ENCODE assay signal across 8 mouse cellular contexts in genomic region chr11:79992592-79993355, GRCm38 (mm10). TPM values are rescaled to one million over a fixed set of nuclear protein-coding genes. Genes with fewer than 3 reads are reported as not detected.
A peak's percentile ranks its signal among the peaks of the same experiment; 100 is the strongest.
DNase-seq lines count a peak whose midpoint lies in the region; ATAC-seq and TF ChIP-seq lines count a peak whose summit lies in the region.

Suz12 (plus strand) TSS chr11:79993106.

- DNase-seq in G1E (ENCODE audit: low spot score) = peak; percentile 98
- DNase-seq in cerebellum, adult 18-20 months = peak; percentile 95 to 96
- DNase-seq in heart, postnatal 36 days = peak; percentile 91
- DNase-seq in layer of hippocampus, adult 2 months (ENCODE audit: low spot score in 2 of 2) = peak; percentile 95
- peak; percentile 99 for DNase-seq in lung, embryonic 14.5 days
- peak; percentile 93 for DNase-seq in thymus, adult 2 months

- under 1% methylated on average over 52 of the region's 74 CpGs for WGBS in forebrain, embryonic 16.5 days
- under 1% methylated on average over 71 of the region's 74 CpGs for WGBS in lung, embryonic 14.5 days
- under 1% methylated on average over 63 of the region's 74 CpGs for WGBS in olfactory bulb, adult 2 months
- WGBS in thymus, adult 2 months = 1% methylated on average over 71 of the region's 74 CpGs

- no peaks in the 10 kb centered on the region for H3K27me3 ChIP-seq in G1E (ENCODE audit: insufficient read depth, low read length)
- H3K27me3 ChIP-seq in forebrain, embryonic 16.5 days (replicated peaks; ENCODE audit: control insufficient read depth, insufficient read depth, low read length) = no peaks in the 10 kb centered on the region
- no peaks in the 10 kb centered on the region for H3K27me3 ChIP-seq in lung, embryonic 14.5 days (ENCODE audit: insufficient read depth, low read length)
- H3K27me3 ChIP-seq in thymus, adult 2 months (ENCODE audit: control insufficient read depth, insufficient read depth, low read length) = no peaks in the 10 kb centered on the region

- H3K36me3 ChIP-seq in G1E (replicated peaks) = peaks cover 15% of the 10 kb centered on the region
- H3K36me3 ChIP-seq in forebrain, embryonic 16.5 days (ENCODE audit: control insufficient read depth, insufficient read depth) = 0 out of 2 replicates have a peak, but pooled peaks cover 2% of the 10 kb centered on the region
- peaks cover 10% of the 10 kb centered on the region for H3K36me3 ChIP-seq in lung, embryonic 14.5 days (ENCODE audit: insufficient read depth)
- peaks cover 5% of the 10 kb centered on the region; the same call in 1 of the 2 replicates for H3K36me3 ChIP-seq in thymus, adult 2 months (ENCODE audit: control insufficient read depth, insufficient read depth, low read length)

- peak within 1 kb of the TSS; percentile 86 for H3K4me2 ChIP-seq in forebrain, embryonic 16.5 days (ENCODE audit: low read length)
- H3K4me2 ChIP-seq in lung, embryonic 14.5 days = peak within 1 kb of the TSS; percentile 81

- peaks cover 15% of the 10 kb centered on the region for H3K4me1 ChIP-seq in G1E (ENCODE audit: insufficient read depth, low read depth, low read length)
- H3K4me1 ChIP-seq in forebrain, embryonic 16.5 days (replicated peaks; ENCODE audit: control insufficient read depth, insufficient read depth, low read length) = peaks cover 7% of the 10 kb centered on the region
- no peaks in the 10 kb centered on the region for H3K4me1 ChIP-seq in lung, embryonic 14.5 days (ENCODE audit: insufficient read depth)
- no peaks in the 10 kb centered on the region for H3K4me1 ChIP-seq in olfactory bulb, adult 2 months (ENCODE audit: control insufficient read depth, insufficient read depth, low read length)
- no peaks in the 10 kb centered on the region; the same call in 1 of the 2 replicates for H3K4me1 ChIP-seq in thymus, adult 2 months (replicated peaks; ENCODE audit: control insufficient read depth, insufficient read depth, low read length)

- peak within 1 kb of the TSS; percentile 89 for H3K4me3 ChIP-seq in G1E (ENCODE audit: low read depth, low read length)
- peak within 1 kb of the TSS; percentile 98 for H3K4me3 ChIP-seq in forebrain, embryonic 16.5 days (replicated peaks; ENCODE audit: low read length)
- H3K4me3 ChIP-seq in layer of hippocampus, adult 2 months = peak within 1 kb of the TSS; percentile 95
- peak within 1 kb of the TSS; percentile 97 for H3K4me3 ChIP-seq in lung, embryonic 14.5 days (ENCODE audit: low read depth, low read length)
- H3K4me3 ChIP-seq in olfactory bulb, adult 2 months (ENCODE audit: insufficient read depth, low read depth, low read length) = peak within 1 kb of the TSS; percentile 94
- peak within 1 kb of the TSS; percentile 99 for H3K4me3 ChIP-seq in thymus, adult 2 months (ENCODE audit: control insufficient read depth, insufficient read depth, low read length)

- peak within 1 kb of the TSS; percentile 99 for H3K27ac ChIP-seq in forebrain, embryonic 16.5 days (ENCODE audit: low read length)
- peak within 1 kb of the TSS; percentile 89 for H3K27ac ChIP-seq in layer of hippocampus, adult 2 months
- H3K27ac ChIP-seq in lung, embryonic 14.5 days (ENCODE audit: low read depth) = peak within 1 kb of the TSS; percentile 100
- 0 out of 2 replicates have a peak within 1 kb of the TSS, but pooled peaks have one; percentile 31 for H3K27ac ChIP-seq in olfactory bulb, adult 2 months (ENCODE audit: insufficient read depth, low read depth, low read length)
- peak within 1 kb of the TSS; percentile 90 for H3K27ac ChIP-seq in thymus, adult 2 months (ENCODE audit: control insufficient read depth, insufficient read depth, low read length)

- no peak for TF ChIP-seq CTCF in G1E (IDR thresholded peaks at IDR 0.05; ENCODE audit: low read depth, low read length)
- no peak for TF ChIP-seq CTCF in layer of hippocampus, adult 2 months (conservative IDR thresholded peaks at IDR 0.05)
- TF ChIP-seq CTCF in lung, embryonic 14.5 days (IDR thresholded peaks at IDR 0.05; ENCODE audit: low read depth) = 0 out of 2 replicates have a peak, but pooled peaks have one; percentile 4
- TF ChIP-seq CTCF in olfactory bulb, adult 2 months (IDR thresholded peaks at IDR 0.05; ENCODE audit: insufficient read depth, low read depth, low read length) = no peak
- peak; percentile 29; the same call in 1 of the 2 replicates for TF ChIP-seq CTCF in thymus, adult 2 months (IDR thresholded peaks at IDR 0.05; ENCODE audit: borderline replicate concordance, control insufficient read depth, extremely low read depth, insufficient read depth, low read length, poor library complexity)

- H3K9ac ChIP-seq in forebrain, embryonic 16.5 days (replicated peaks; ENCODE audit: low read depth, low read length) = peak within 1 kb of the TSS; percentile 91
- H3K9ac ChIP-seq in lung, embryonic 14.5 days = peak within 1 kb of the TSS; percentile 91

- intact Hi-C loops in heart, postnatal 36 days (cut with DNase I) = loop anchor here (2.0 kb wide), 1 partner anchor 30 kb away; the partner anchor contains the start of gene Utp6

- peak; percentile 78 for ATAC-seq in G1E (ENCODE audit: extremely low read depth, insufficient number of reproducible peaks, low FRiP score, poor library complexity, severe bottlenecking)
- peak; percentile 97 for ATAC-seq in forebrain, embryonic 16.5 days
- peak; percentile 93 for ATAC-seq in lung, embryonic 14.5 days (ENCODE audit: insufficient read depth)

- peak; percentile 72 for TF ChIP-seq POLR2A in olfactory bulb, adult 2 months (IDR thresholded peaks at IDR 0.05; ENCODE audit: insufficient read depth, low read depth, low read length)
- peak; percentile 82 for TF ChIP-seq POLR2A in thymus, adult 2 months (IDR thresholded peaks at IDR 0.05; ENCODE audit: control insufficient read depth, extremely low read depth, insufficient read depth, low read length, poor library complexity)

- H3K9me3 ChIP-seq in G1E (replicated peaks) = no peaks in the 10 kb centered on the region
- H3K9me3 ChIP-seq in forebrain, embryonic 16.5 days (ENCODE audit: control insufficient read depth, low read length) = no peaks in the 10 kb centered on the region
- no peaks in the 10 kb centered on the region for H3K9me3 ChIP-seq in lung, embryonic 14.5 days (ENCODE audit: low read depth, low read length)

RNA-seq across cellular contexts. Expression of gene Suz12, which starts in this region (rescaled TPM):
- total RNA-seq in G1E (2014; fragmentation: Nextera tagmentation) (300 and 318 TPM in 2 replicates), G1E (2017) (102 and 131 TPM in 2 replicates)
- 43.7 and 60.7 TPM in 2 replicates for polyA plus RNA-seq in G1E (2012)
- polyA plus RNA-seq in forebrain, embryonic 16.5 days (2015; fragmentation: Nextera tagmentation; extraction: Ambion mirVana) = 17.5 and 19.2 TPM in 2 replicates
- 10 to 100 TPM; 23.8 to 27.8 TPM for total RNA-seq in heart, postnatal 36 days (2021)
- total RNA-seq in layer of hippocampus, adult 2 months (2021) = 10 to 100 TPM; 43.1 to 45.4 TPM
- 28.6 and 29.5 TPM in 2 replicates for polyA plus RNA-seq in lung, embryonic 14.5 days (2014; fragmentation: Nextera tagmentation; extraction: Ambion mirVana)
- 192 TPM in 1 of 2 replicates, not detected in the other for polyA plus RNA-seq in olfactory bulb, adult 2 months (2012; ENCODE audit: insufficient read depth, insufficient read length, low replicate concordance, missing spikeins)
- polyA plus RNA-seq in thymus, adult 2 months (2012; rRNA removed) = 14.7 and 17.3 TPM in 2 replicates

Comparison
In these comparisons a context has a peak if more than half of its experiments do, and no peak if none do; other contexts are left out.
1. Peak in every context shown above with its lines: DNase-seq, ATAC-seq, H3K4me3 ChIP-seq and H3K27ac ChIP-seq.
2. CTCF ChIP-seq: peak in lung, embryonic 14.5 days (single experiment) and thymus, adult 2 months (single experiment); none in G1E (single experiment), layer of hippocampus, adult 2 months (single experiment) and olfactory bulb, adult 2 months (single experiment).
3. H3K27ac ChIP-seq: peak in every context shown above with its lines; median percentile 100 in lung, embryonic 14.5 days; 99 in forebrain, embryonic 16.5 days; 90 in thymus, adult 2 months; 89 in layer of hippocampus, adult 2 months; 31 in olfactory bulb, adult 2 months.